Mouse (Mus musculus): Measurements from ENCODE around the gene Rundc3a. TPM values are rescaled to one million over a fixed set of nuclear protein-coding genes. Genes with fewer than 3 reads are reported as not detected.
A peak's percentile ranks its signal among the peaks of the same experiment; 100 is the strongest.

Rundc3a gene
- total RNA-seq, 2 experiments from 2014 or later = 0.29 TPM; not detected in 1

DNA sequence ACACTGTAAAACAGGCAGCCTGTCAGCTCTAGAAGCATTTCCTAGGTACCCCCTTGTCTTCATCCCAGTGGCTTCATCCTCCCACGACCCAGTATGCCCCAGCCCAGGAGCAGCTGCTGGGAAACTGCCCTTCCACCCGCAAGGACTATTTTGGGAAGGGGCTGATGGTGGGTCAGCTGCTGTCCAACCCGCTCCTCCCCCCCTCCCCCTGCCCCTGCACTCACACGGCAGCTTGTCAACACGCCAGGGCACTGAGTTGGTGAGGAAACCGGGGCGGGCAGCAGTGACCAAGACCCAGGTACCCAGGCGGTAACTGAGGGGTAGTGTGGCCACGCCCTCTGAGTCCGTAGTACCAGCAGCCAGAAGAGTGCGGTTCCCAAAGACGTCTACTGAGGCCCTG lies 50.5 kb downstream of the Rundc3a start:
- DNase-seq = no peak
- intact Hi-C loops (cut with DNase I) = no loop called here

GRCm38 (mm10) chr11:102444321-102444720 lies 51.1 kb downstream of the Rundc3a start:
- intact Hi-C loops (cut with DNase I) = no loop called here
- no peak for DNase-seq

DNA sequence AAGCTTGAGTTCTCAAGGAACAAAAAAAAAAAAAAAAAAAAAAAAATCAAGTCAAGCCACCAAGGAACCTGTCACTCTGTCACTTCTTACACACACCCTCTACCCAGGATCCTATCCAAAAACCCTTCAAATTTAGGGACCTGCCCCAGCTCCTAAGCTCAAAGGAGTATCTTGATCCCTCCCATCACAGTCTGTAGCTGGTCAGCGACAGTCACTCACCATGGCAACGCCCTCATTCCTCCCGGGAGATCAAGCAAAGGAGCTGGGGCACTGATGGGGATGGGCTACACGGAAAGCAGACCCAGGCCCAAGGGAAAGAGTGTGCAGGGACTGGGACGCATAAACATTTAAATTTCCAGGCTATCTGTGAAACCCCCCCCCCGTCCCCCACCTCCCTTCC lies 51.6 kb downstream of the Rundc3a start:
- no peak for DNase-seq
- intact Hi-C loops (cut with DNase I) = no loop called here

DNA sequence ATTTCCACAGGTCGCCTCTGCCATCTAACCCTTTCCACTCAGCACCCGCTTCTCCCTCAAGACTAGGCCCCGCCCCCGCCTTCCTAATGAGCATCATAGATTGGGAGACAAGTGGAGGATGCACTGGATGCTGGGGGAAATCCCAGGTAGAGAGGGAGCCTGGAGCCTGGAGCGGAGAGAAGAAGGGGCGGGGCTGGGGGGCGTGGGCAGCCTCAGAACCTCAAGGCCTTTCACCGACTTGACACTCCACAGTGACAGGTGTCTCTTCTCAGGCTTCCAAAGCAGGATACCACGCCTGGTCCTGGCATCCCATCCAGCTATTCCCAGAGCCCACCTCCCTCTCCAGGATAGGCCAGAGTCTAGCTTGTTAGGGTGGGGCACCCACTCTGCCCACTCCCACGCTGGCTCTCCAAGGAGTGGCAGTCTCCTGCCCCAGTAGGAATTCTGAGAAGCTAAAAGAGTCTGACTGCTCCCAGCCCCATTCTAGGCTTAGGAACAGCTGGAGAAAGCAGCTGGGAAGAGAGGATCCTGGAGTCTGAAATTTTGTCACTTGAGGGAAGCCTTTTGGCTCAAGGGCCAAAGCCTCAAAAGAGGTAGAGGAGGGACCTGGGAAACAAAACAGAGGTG lies 52.2 kb downstream of the Rundc3a start:
- peak; percentile 60 to 65 for DNase-seq

DNA sequence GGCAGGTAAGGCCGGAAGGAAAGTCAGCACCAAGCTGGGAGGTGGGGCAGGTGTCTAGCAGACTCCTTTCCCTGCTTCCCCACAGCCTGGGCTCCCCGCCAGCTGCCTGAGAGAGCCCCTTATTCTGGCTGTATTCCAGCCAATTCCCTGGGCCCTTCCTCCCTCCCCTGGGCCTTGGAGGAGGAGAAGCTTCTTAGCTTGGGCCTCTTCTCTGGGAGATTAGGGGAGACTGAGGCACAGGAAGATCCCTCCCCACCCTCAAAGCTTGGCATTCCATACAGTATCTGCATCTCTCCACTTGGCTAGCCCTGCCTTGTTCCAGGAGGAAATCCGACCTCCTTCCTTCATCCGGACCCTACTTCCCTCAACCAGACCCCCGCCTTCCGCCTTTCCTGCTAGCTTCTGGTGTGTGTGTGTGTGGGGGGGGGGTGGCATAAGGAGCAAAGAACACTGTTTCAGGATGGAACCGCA lies 52.7 kb downstream of the Rundc3a start:
- intact Hi-C loops (cut with DNase I) = no loop called here

More for the DNA sequence above, 52.2 kb downstream of the Rundc3a start:
- intact Hi-C loops (cut with DNase I) = no loop called here

GRCm38 (mm10) chr11:102446581-102447461 lies 53.6 kb downstream of the Rundc3a start:
- intact Hi-C loops (cut with DNase I) = no loop called here
- DNase-seq = peak; percentile 33 to 50

More for the DNA sequence above, 52.7 kb downstream of the Rundc3a start:
- peak; percentile 56 to 58 for DNase-seq

GRCm38 (mm10) chr11:102447497-102447896 lies 54.3 kb downstream of the Rundc3a start, which contains the start of gene Fam171a2:
Fam171a2 (minus strand) TSS chr11:102447682.
- DNase-seq = peak; percentile 90 to 92
- intact Hi-C loops (cut with DNase I) = no loop called here

DNA sequence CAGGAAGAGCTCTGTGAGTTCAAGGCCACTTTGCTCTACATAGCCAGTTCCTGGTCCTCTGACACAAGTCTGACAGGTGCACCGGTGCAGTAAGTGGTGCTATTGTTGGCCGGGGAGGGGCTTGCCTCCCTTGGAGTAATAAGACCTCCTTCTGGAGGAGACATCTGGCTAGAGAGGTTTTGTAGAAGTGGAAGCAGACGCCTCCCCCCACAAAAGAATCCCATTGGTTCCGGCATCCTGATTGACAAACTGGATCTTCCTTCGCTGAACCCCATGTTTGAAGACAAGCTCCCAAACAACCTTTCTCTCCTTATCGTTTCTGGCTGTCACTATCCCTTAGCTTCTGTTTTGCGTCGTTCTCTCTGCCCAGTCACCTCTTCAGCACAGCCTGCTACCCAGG lies 55.1 kb downstream of the Rundc3a start:
- intact Hi-C loops (cut with DNase I) = no loop called here
- DNase-seq = no peak

DNA sequence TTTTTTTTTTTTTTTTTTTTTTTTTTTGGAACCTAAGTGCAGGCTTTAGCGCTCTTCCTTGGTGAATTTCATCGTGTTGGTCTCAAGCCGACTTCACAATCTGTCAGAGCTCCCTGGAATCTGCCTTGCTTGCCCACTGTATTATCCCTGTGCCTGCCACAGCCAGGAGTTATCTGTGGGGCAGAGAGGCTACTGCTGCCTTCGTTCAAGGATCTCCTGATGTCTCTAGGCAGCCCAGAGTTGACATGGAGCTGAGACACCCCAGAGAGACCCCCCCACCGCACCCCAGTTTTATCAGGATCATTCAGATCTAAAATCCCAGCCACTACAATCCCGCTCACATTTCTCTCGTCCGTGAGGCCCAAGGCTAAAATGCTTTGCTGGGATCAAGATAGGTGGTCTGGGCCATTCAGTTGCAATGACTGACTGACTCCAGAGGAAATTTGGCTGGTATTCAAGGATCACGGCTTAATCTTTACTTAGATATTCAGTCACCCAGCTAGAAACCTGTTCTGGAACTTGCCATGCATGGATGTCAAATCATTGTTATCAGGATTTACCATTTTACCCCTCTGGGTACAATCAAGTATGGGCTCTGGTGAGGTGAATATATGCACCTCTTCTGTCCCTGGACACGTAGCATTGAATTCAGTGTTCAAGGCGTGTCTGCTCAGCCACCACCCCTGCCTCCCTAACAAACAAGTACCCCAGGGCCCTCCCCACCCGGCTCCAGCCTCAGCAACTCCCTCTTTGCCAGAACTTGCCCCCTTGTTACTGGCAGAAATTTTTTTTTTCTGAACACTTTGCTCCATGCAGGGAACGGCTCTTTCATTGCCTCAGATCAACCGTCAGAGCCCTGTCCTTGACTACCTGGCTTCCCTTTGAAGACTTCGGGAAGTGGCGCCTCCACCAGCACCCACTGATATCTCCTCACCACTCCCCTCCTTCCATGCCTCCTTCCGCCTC lies 56.1 kb downstream of the Rundc3a start:
- intact Hi-C loops (cut with DNase I) = no loop called here

More for the DNA sequence above, 56.1 kb downstream of the Rundc3a start:
- no peak for DNase-seq

Small RNAs within 50 kb of the gene (microRNA-seq; reads per million reads assigned to microRNA genes)
- 0 to 0.24 reads per million in 2 experiments for gene Mir6930

Other genes with a start within 250 kb of the Rundc3a start
- not detected for gene Nags, start 247.9 kb upstream of the Rundc3a start, total RNA-seq (2021)
- gene Tmem101, start 237.0 kb upstream of the Rundc3a start, total RNA-seq (2021) = 10 to 100 TPM; 14.5 TPM
- 10 to 100 TPM; 44.4 to 47.6 TPM for gene Lsm12, start 208.1 kb upstream of the Rundc3a start, total RNA-seq (2021)
- gene G6pc3, start 203.8 kb upstream of the Rundc3a start, total RNA-seq (2021) = 10 to 100 TPM; 35.0 to 35.7 TPM
- gene Hdac5, start 163.2 kb upstream of the Rundc3a start, total RNA-seq (2021) = 100 to 1,000 TPM; 122 to 138 TPM
- gene BC030867, start 144.5 kb upstream of the Rundc3a start, total RNA-seq (2021) = under 1 TPM; 0.74 to 0.83 TPM
- under 1 TPM; 0.61 to 0.62 TPM for gene Asb16, start 124.7 kb upstream of the Rundc3a start, total RNA-seq (2021)
- gene Tmub2, start 108.5 kb upstream of the Rundc3a start, total RNA-seq (2021) = 10 to 100 TPM; 26.6 TPM
- 10 to 100 TPM; 26.5 to 29.5 TPM for gene Atxn7l3, start 96.8 kb upstream of the Rundc3a start, total RNA-seq (2021)
- gene Ubtf, start 73.7 kb upstream of the Rundc3a start, total RNA-seq (2021) = 10 to 100 TPM; 60.1 to 69.7 TPM
- gene Slc4a1, start 27.2 kb upstream of the Rundc3a start, total RNA-seq (2021) = 10 to 100 TPM; 22.7 to 23.0 TPM
- 100 to 1,000 TPM; 163 to 176 TPM for gene Slc25a39, start 14.5 kb downstream of the Rundc3a start, total RNA-seq (2021)
- 100 to 1,000 TPM; 130 to 136 TPM for gene Grn, start 36.9 kb downstream of the Rundc3a start, total RNA-seq (2021)
- 10 to 100 TPM; 10.5 to 11.4 TPM for gene Fam171a2, start 54.3 kb downstream of the Rundc3a start, total RNA-seq (2021)
- 1 to 10 TPM; 3.1 to 3.3 TPM for gene Itga2b, start 76.7 kb downstream of the Rundc3a start, total RNA-seq (2021)
- gene Gpatch8, start 163.0 kb downstream of the Rundc3a start, total RNA-seq (2021) = 10 to 100 TPM; 24.7 to 25.7 TPM
- gene Gm11627, start 186.1 kb downstream of the Rundc3a start, total RNA-seq (2021) = 1 to 10 TPM in 1 of 2 experiments, under 1 TPM in 1; 0.69 to 1.8 TPM
- 1 to 10 TPM; 5.6 to 7.3 TPM for gene Fzd2, start 211.0 kb downstream of the Rundc3a start, total RNA-seq (2021)